Mouse (Mus musculus) liver, embryonic 14.5 days (tissue): ENCODE data around the gene Kirrel3.

Source experiments
- CTCF ChIP-seq: IDR thresholded peaks from 2 replicates; pipeline ENCODE4 v1.5.1; 2016; ENCODE audit warnings: antibody characterized with exemption, low read depth, control low read depth
- EP300 ChIP-seq: IDR thresholded peaks from 2 replicates; pipeline ENCODE4 v1.6.1; 2016; ENCODE audit warnings: antibody characterized with exemption, low read depth

DNA sequence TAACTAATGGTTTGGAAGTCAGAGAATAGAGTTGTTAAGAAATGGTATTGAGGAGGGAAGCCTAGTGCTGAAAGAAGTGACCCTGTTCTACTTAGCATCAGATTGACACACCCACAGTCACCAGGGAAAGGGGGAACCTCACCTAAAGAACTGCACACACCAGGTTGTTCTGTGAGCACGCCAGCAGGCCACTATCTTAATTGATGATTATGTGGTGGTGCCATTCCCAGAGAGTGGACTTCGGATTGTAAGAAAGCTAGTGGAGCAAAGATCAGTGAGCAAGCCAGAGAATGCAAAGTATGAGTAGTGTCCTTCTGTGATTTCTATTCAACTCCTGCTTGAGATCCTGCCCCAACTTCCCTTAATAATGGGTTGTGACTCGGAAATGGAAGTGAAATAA lies 19.6 kb upstream of the Kirrel3 start:
- TF ChIP-seq CTCF (no peak), EP300 (no peak)
